Mouse (Mus musculus): ENCODE measurements around the gene Gpr176. TPM values are rescaled to one million over a fixed set of nuclear protein-coding genes. Genes with fewer than 3 reads are reported as not detected.
"Not testable (repeated sequence)": the region's sequence is repeated elsewhere in the genome, so short reads cannot be mapped to it uniquely, and the experiment has no call there.

Gene Gpr176
- total RNA-seq, 1 experiment from 2014 or later = not detected

DNA sequence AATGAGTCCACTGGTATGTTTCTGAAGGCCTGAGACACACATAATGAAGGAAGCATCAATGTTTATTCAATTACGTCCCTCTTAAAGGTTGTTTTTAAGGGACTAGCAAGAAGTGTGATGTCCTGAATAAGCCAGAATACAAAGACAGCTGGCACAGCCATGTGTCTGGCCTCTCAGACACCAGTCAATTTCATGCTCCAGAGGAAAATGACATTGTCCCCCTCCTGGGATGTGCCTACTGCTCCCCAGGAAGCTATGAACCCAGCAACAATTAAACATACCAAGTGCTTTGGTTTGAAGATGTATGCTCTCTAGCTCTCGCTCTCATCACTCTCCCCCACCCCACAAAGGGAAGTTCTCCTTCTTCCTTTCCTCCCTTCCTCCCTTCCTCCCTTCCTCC is 56.3 kb downstream of the Gpr176 start:
- ATAC-seq (replicated peaks in 1 of 2; ENCODE audit: insufficient read depth in 1 of 2, low FRiP score in 2 of 2, low TSS enrichment in 1 of 2, low read depth in 1 of 2, poor library complexity in 2 of 2, severe bottlenecking in 2 of 2) = no peak

DNA sequence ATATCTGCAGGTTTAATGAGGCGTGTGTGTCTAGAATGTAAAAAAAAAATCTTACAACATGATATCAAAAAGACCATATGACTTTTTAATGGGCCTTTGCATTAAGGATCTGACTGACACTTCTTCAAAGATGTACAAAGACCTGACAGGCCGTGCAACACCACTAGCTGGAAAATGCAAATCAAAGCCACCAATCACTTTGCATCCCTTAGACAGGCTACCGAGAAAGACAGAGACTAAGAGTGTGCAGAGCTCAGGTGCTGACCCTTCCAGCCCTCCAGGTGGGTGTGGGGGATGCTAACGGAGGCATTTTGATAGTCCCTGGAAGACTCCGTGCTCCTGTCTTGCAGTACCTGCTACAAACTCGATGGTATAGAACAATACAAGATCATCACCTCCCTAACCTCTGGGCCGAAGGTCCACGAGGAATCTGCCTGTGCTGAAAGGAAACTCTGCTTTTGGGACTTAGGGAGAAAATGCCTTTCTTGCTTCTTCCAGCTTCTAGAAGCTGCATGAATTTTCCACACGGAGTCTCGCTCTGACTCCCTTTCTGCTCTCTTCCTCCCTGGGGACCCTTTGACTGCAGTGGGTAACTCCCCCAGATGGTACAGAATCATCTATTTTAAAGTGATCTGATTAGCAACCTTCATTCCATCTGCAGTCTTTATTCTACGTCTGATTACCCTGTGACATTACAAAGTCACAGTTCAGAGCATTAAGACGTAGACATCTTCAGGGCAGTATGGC is 57.4 kb downstream of the Gpr176 start:
- no peak for ATAC-seq (replicated peaks in 1 of 2; ENCODE audit: insufficient read depth in 1 of 2, low FRiP score in 2 of 2, low TSS enrichment in 1 of 2, low read depth in 1 of 2, poor library complexity in 2 of 2, severe bottlenecking in 2 of 2)

DNA sequence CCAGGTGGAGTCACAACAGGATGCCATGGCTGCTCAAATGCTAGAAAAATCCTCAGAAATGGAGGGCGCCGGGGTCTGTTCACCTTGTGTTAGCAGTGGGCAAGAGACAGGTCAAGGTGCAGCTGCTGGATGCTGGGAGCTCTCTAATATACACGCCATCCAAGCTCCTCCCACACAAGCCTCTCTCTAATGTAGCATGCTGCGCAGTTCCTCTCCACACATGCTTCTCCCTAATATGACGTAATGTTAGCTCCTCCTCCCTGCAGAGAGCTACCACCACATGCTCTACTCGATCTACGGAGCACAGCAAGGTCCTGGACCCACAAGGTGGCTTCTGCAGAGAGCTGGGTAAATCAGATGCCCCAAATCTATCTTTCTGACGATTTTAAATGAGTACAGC is 65.7 kb downstream of the Gpr176 start:
- ATAC-seq (replicated peaks in 1 of 2; ENCODE audit: insufficient read depth in 1 of 2, low FRiP score in 2 of 2, low TSS enrichment in 1 of 2, low read depth in 1 of 2, poor library complexity in 2 of 2, severe bottlenecking in 2 of 2) = peak; percentile 92 to 93

DNA sequence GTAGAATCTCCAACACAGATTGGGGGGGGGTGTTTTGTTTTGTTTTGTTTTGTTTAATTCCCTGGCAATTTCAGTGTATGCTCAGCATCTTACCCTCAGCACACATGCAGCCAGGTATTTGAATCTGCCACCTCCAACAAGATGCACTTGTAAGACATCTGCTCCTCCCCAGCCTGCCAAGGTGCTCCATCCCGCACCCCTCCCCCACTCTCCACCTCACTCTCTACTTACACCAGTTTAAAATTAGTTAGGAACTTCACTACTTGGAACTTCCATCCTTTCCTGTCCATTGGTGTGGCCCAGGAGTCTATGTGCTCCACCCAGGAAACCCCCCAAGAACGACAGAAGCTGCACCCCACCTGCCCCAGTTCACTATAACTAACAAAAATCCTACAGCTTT is 66.3 kb downstream of the Gpr176 start:
- ATAC-seq (replicated peaks in 1 of 2; ENCODE audit: insufficient read depth in 1 of 2, low FRiP score in 2 of 2, low TSS enrichment in 1 of 2, low read depth in 1 of 2, poor library complexity in 2 of 2, severe bottlenecking in 2 of 2) = no peak

DNA sequence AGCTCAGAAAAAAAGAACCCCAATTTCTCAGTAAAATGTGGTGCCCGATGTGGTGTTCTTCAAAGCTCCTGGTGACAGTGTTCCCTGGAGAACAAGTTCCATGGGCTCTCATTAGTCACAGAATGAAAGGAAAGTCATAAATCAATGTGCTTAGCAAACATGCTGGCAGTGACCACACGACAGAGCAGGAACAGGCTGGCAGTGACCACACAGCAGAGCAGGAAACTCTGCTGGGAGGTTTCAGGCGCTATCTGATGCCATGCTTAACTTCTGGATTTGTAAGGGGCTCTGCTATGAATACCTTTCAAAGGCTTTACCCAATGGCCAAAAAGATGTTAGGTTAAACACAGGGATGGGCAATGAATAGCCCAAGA is 66.7 kb downstream of the Gpr176 start:
- ATAC-seq (replicated peaks in 1 of 2; ENCODE audit: insufficient read depth in 1 of 2, low FRiP score in 2 of 2, low TSS enrichment in 1 of 2, low read depth in 1 of 2, poor library complexity in 2 of 2, severe bottlenecking in 2 of 2) = peak; percentile 76 to 85

DNA sequence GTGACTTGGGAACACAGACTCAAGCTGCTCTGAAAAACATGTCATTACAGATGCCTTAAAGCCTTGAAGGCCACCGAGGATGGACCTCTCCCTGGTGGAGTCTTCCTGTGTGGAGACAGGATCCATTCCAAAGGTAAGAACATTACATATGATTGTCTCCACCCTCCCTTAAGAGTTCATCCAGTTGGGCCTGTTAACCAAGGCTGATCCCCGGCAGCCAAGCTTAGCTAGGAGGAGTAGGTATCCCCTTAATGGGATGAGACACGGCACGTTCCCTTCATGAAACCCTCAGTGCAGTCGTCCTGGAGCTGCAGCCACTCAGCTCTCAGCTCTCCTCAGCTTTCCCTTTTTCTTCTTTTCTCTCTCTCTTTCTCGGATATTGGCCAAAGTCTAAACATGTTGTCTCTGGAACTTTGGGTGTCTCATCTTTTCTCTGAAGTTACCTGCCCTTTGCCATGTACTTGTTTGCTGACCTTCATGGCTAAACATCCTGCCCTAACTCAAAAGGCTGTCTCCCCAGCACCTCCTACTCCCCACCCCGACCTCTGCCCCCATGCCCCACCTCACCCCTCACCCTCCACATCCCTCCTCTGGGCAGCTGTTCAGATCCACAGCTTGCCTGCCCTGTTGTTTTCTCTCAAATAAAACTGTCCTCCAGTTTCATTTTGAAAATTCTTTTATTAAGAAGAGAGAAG is 67.2 kb downstream of the Gpr176 start:
- no peak for ATAC-seq (replicated peaks in 1 of 2; ENCODE audit: insufficient read depth in 1 of 2, low FRiP score in 2 of 2, low TSS enrichment in 1 of 2, low read depth in 1 of 2, poor library complexity in 2 of 2, severe bottlenecking in 2 of 2)

DNA sequence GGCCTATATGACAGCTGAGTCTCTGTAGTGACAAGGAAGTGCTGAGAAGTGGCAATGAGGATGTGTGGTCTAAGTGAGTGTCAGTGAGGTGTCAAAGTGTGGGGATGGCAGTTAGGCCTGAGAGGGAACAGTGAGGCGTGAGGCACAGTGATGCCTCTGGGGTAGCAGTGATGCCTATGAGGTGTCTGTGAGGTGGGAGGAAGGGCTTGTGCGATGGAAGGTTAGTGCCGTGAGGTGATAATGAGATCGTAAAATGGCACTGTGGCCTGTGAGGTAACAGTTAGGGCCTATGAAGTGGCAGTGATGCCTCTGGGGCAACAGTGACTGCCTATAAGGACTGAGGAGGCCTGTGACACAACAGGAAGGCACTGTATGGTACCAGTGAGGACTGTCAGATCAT is 69.8 kb downstream of the Gpr176 start:
- no peak for ATAC-seq (replicated peaks in 1 of 2; ENCODE audit: insufficient read depth in 1 of 2, low FRiP score in 2 of 2, low TSS enrichment in 1 of 2, low read depth in 1 of 2, poor library complexity in 2 of 2, severe bottlenecking in 2 of 2)

DNA sequence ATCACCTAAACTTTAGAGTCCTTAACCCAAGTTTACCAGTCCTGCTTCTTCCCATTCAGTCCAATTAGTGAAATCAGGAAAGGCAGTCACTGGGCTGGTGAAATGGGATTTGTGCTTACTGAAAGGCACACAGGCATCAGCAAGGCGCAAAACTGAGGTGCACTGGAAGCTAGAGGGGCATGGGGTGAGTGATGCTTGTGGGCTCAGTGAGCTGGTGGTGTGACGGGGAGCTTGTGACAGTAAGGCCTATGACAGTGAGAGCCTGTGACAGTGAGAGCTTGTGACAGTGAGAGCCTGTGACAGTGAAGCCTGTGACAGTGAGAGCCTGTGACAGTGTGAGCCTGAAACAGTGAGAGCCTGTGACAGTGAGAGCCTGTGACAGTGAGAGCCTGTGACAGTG is 71.6 kb downstream of the Gpr176 start:
- ATAC-seq (replicated peaks in 1 of 2; ENCODE audit: insufficient read depth in 1 of 2, low FRiP score in 2 of 2, low TSS enrichment in 1 of 2, low read depth in 1 of 2, poor library complexity in 2 of 2, severe bottlenecking in 2 of 2) = no peak

DNA sequence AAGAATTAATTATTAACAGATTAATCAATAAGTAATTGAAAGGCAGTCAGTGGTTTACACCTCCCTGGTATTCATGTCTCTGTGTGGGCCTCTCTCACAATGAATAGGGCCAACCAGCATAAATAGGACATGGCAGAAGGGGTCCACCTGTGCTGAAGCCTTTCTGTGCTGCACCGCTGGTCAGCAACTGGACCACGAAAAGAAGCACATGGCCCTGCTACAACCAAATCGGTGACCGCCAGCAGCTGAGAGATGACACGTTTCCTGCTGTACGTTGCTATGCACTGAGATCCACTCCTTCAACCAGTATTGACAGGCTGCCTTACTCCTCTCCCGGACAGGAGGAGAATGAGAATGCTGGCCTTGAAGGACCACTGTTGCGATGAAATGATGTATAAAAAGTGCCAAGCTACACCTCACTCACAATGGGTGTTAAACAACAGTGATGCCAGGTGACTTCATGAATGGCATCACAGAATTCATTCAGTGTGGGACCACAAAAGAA is 72.1 kb downstream of the Gpr176 start:
- ATAC-seq (replicated peaks in 1 of 2; ENCODE audit: insufficient read depth in 1 of 2, low FRiP score in 2 of 2, low TSS enrichment in 1 of 2, low read depth in 1 of 2, poor library complexity in 2 of 2, severe bottlenecking in 2 of 2) = no peak

DNA sequence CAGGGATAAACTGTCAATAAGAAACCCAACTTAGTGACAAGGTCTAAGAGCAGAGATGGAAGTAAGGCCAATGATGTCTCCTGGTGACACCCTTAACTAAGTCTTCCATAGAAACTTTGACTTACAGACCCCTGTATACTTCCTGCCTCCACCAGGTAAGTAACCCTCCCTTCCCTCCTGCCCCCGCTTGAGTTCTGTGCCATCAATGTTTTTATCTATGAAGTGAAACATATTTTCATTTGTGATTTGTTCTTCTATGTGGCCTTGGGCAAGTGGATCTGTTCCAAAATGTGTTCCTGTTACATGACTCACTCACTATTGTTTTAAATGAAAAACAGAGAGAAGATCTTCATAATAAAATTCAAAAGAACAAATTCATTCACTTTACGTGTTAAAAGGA is 73.2 kb downstream of the Gpr176 start:
- ATAC-seq (replicated peaks in 1 of 2; ENCODE audit: insufficient read depth in 1 of 2, low FRiP score in 2 of 2, low TSS enrichment in 1 of 2, low read depth in 1 of 2, poor library complexity in 2 of 2, severe bottlenecking in 2 of 2) = no peak

DNA sequence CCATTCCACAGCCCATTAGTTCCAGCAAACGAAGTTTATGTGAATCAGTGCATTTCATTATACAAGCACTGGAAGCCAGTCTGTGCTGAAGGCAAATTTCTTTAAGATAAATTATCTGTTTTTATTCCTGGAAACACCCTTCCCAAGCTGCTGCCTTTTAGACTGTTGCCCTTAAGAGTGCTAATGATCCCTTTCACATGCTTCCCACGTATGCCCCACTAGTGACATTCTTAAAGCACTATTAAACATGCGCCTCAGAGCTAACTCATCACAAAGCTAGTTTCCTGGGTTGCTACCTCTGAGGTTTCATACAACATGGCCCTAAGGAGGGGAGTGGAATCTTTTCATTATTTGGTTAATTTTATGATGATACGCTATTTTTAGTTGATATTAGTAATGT is 74.6 kb downstream of the Gpr176 start:
- no peak for ATAC-seq (replicated peaks in 1 of 2; ENCODE audit: insufficient read depth in 1 of 2, low FRiP score in 2 of 2, low TSS enrichment in 1 of 2, low read depth in 1 of 2, poor library complexity in 2 of 2, severe bottlenecking in 2 of 2)

DNA sequence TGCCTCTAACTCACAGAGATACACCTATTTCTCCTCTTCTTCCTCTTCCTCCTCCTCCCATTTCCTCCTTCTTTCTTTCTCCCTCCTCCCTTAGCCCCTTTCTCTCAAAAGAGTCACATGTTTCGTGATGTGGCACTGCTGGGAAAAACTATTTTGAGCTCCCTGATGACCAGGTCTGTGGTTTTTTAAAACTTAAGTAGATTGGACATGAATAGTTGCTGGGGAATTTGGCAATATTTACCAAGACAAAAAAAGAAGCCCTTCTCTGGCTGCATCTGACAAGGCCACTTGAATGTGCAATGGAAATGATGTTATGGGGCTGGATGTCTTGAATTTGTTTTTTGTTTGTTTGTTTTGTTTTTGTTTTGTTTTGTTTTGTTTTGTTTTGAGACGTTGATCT is 75.3 kb downstream of the Gpr176 start:
- ATAC-seq (replicated peaks in 1 of 2; ENCODE audit: insufficient read depth in 1 of 2, low FRiP score in 2 of 2, low TSS enrichment in 1 of 2, low read depth in 1 of 2, poor library complexity in 2 of 2, severe bottlenecking in 2 of 2) = no peak

DNA sequence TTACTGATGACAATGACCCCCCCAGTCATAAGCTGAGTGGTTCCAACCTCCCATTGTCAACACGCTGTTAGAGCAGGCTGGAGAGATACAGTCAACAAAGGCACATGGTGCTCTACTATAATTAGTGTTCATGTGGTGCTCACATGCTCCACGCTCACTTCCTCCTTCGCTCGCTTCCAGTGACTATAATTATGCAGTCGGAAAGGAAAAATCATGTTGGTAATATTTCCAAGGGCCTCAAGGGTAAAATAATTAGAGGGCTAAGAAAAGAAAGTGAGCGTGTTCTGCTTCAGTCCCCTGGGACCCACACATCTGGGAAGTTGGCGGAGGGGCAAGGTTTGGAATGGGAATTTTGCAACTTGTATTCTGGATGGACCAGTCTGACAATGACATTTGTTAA is 77.7 kb downstream of the Gpr176 start:
- no peak for ATAC-seq (replicated peaks in 1 of 2; ENCODE audit: insufficient read depth in 1 of 2, low FRiP score in 2 of 2, low TSS enrichment in 1 of 2, low read depth in 1 of 2, poor library complexity in 2 of 2, severe bottlenecking in 2 of 2)

DNA sequence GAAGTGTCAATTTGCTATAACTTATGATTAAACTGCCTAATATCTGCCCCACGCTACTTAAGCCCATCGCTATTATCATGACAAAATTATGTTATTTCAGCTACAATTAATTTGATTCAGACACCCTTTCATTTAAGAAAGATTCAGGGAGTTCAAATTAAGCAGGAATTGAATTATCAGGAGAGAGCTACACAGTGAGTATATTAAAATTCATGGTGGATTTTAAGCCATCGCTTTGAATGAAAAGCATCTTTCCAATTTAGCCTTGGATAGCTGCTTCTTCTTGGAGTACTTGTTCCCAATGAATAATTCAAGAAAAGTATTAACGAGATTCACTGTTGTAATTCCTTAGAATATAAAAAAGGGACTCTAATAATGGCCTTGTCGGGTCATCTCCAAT is 79.6 kb downstream of the Gpr176 start:
- no peak for ATAC-seq (replicated peaks in 1 of 2; ENCODE audit: insufficient read depth in 1 of 2, low FRiP score in 2 of 2, low TSS enrichment in 1 of 2, low read depth in 1 of 2, poor library complexity in 2 of 2, severe bottlenecking in 2 of 2)

DNA sequence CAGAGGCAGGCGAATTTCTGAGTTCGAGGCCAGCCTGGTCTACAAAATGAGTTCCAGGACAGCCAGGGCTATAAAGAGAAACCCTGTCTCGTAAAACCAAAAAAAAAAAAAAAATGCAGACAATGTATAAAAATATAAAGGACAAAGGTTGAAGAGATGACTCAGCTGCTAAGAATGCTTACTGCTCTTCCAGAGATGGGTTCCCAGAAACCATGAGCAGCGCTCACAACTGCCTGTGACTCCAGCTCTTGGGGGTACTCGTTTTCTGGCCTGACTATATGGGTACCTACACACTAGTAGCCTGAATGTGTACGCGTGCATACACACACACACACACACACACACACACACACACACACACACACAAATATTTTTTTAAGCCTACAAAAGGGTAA is 84.2 kb downstream of the Gpr176 start:
- not testable (repeated sequence) for ATAC-seq (replicated peaks in 1 of 2; ENCODE audit: insufficient read depth in 1 of 2, low FRiP score in 2 of 2, low TSS enrichment in 1 of 2, low read depth in 1 of 2, poor library complexity in 2 of 2, severe bottlenecking in 2 of 2)

DNA sequence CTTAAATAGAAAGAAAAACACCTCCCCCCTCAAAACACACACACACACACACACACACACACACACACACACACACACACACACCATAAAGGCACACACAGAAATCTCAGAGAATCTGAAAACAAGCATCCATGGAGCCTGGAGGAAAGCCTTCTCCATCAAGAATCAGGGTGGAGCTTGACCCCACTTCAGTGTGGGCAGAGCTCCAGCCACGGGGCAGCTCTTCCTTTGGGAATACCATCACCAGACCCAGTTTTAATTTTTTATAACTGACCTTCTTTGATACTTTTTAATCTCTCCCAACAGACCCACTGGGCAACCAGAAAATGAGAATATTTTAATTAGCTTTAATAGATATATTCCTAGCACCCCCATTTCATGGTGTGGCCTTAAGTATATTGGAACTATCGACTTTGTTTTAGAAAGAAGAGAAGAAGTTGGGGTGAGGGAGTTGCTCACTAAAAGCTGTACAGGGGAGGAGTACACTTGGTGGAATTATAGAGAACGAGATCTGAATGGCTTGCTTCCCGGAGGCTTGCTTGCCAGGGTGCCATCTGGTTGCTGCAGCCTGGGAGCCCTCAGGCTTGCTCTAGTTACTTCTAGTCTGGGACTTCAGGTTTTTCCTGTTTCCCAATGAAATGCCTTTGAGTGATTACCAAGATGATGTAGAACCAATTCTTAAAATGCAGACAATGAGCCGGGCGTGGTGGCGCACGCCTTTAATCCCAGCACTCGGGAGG is 84.7 kb downstream of the Gpr176 start:
- ATAC-seq (replicated peaks in 1 of 2; ENCODE audit: insufficient read depth in 1 of 2, low FRiP score in 2 of 2, low TSS enrichment in 1 of 2, low read depth in 1 of 2, poor library complexity in 2 of 2, severe bottlenecking in 2 of 2) = no peak

DNA sequence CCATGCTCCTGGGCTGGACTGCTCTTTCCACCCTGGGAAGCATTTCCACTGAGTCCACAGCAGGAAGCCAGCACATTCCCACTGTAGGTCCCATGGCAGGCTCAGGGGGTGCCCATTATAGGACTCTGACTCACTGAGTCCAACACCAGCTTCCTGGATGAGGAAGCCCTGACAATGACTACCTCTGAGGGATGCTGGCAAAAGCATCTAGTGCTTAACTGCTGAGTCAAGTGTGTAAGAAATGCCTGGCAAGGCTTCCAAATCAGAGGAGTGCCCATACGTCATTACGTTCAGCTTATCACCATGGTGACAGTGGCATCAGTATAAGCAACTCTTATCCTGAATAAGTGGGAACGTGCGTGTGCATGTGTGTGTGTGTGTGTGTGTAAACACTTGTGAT is 85.5 kb downstream of the Gpr176 start:
- no peak for ATAC-seq (replicated peaks in 1 of 2; ENCODE audit: insufficient read depth in 1 of 2, low FRiP score in 2 of 2, low TSS enrichment in 1 of 2, low read depth in 1 of 2, poor library complexity in 2 of 2, severe bottlenecking in 2 of 2)

DNA sequence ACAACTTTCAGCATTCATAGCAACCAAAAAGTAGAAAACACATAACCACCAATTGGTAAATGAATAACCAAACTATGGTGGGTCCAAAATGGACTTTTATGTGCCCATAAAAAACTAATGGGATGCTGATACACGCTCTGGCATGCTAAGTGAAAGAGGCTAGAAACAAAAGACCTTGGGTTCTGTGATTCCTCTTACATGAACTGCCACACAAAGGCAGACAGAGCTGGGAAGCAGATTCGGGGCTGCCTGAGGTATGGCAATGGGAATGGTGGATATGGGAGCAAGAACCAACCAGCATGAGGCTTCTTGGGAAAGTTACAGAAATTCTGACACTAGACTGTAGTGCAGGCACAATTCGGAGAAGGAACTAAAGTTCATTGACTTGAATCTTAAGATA is 90.8 kb downstream of the Gpr176 start:
- no peak for ATAC-seq (replicated peaks in 1 of 2; ENCODE audit: insufficient read depth in 1 of 2, low FRiP score in 2 of 2, low TSS enrichment in 1 of 2, low read depth in 1 of 2, poor library complexity in 2 of 2, severe bottlenecking in 2 of 2)
